Mouse (Mus musculus): Measurements from ENCODE around the gene Cpne5. TPM values are rescaled to one million over a fixed set of nuclear protein-coding genes. Genes with fewer than 3 reads are reported as not detected.

Cpne5 gene
- total and polyA plus RNA-seq, 2 experiments from 2014 or later: 3.6 to 8.4 TPM

DNA sequence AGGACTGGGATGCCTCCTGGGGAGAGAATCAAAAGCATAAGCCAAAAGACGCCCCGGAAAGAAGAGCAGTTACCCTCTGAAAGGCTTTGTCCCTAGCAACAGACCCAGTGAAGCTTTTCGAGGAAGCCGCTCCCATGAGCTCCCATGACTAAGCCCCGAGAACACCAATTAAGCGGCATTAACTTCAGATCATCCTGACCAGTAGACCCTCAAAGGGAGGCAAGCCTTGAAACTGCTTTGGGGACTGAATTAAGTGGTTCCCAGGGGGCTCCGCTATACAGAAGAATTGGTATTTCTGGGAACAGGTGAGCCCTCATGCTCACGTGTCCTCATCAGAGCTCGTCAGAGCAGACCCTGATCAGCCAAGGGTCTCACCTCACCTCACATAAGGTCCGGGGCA lies 23.3 kb downstream of the Cpne5 start:
- H3K9me3 ChIP-seq (replicated peaks; ENCODE audit: control insufficient read depth, low read length): no peaks in the 10 kb centered on the region
- peaks cover 4% of the 10 kb centered on the region; the same call in 1 of the 2 replicates for H3K27me3 ChIP-seq (ENCODE audit: control insufficient read depth, insufficient read depth, low read length)
- DNase-seq (ENCODE audit: low spot score) (no peak), ATAC-seq (ENCODE audit: insufficient read depth, low read depth) (no peak)
- 0 out of 2 replicates have a peak, but pooled peaks cover 5% of the 10 kb centered on the region for H3K4me1 ChIP-seq (ENCODE audit: control insufficient read depth, insufficient read depth)
- TF ChIP-seq EP300 (IDR thresholded peaks at IDR 0.05; ENCODE audit: low read depth) (no peak), CTCF (IDR thresholded peaks at IDR 0.05; ENCODE audit: low read depth) (no peak)
- no peaks in the 10 kb centered on the region for H3K36me3 ChIP-seq (replicated peaks; ENCODE audit: control insufficient read depth, insufficient read depth, low read length)
- no peak overlapping the region for H3K9ac ChIP-seq (replicated peaks; ENCODE audit: low read depth, low read length)
- H3K27ac ChIP-seq (ENCODE audit: low read depth): no peak overlapping the region
- no peak overlapping the region for H3K4me3 ChIP-seq (ENCODE audit: low read depth, low read length)
- 70% methylated on average over 10 of the region's 10 CpGs for WGBS
- no peak overlapping the region for H3K4me2 ChIP-seq (ENCODE audit: low read depth, low read length)

- H3K27ac ChIP-seq (ENCODE audit: low read depth): no peak overlapping the region
- ATAC-seq (ENCODE audit: insufficient read depth, low read depth): no peak
- H3K4me1 ChIP-seq (ENCODE audit: control insufficient read depth, insufficient read depth): 0 out of 2 replicates have a peak, but pooled peaks cover 5% of the 10 kb centered on the region
- no peak overlapping the region for H3K4me2 ChIP-seq (ENCODE audit: low read depth, low read length)
- TF ChIP-seq CTCF (IDR thresholded peaks at IDR 0.05; ENCODE audit: low read depth) (no peak), EP300 (IDR thresholded peaks at IDR 0.05; ENCODE audit: low read depth) (no peak)
- no peak for DNase-seq (ENCODE audit: low spot score)
- 80% methylated on average over 4 of the region's 4 CpGs for WGBS
- H3K27me3 ChIP-seq (ENCODE audit: control insufficient read depth, insufficient read depth, low read length): peaks cover 4% of the 10 kb centered on the region; the same call in 1 of the 2 replicates
- no peaks in the 10 kb centered on the region for H3K9me3 ChIP-seq (replicated peaks; ENCODE audit: control insufficient read depth, low read length)
- no peak overlapping the region for H3K4me3 ChIP-seq (ENCODE audit: low read depth, low read length)
- no peaks in the 10 kb centered on the region for H3K36me3 ChIP-seq (replicated peaks; ENCODE audit: control insufficient read depth, insufficient read depth, low read length)
- H3K9ac ChIP-seq (replicated peaks; ENCODE audit: low read depth, low read length): no peak overlapping the region
These were observed 23.8 kb downstream of the Cpne5 start for GRCm38 (mm10) chr17:29214193-29214456.

GRCm38 (mm10) chr17:29213381-29214192 lies 24.4 kb downstream of the Cpne5 start:
- no peaks in the 10 kb centered on the region for H3K36me3 ChIP-seq (replicated peaks; ENCODE audit: control insufficient read depth, insufficient read depth, low read length)
- H3K27me3 ChIP-seq (ENCODE audit: control insufficient read depth, insufficient read depth, low read length): peaks cover 4% of the 10 kb centered on the region; the same call in 1 of the 2 replicates
- H3K4me2 ChIP-seq (ENCODE audit: low read depth, low read length): no peak overlapping the region
- 44% methylated on average over 12 of the region's 12 CpGs for WGBS
- 0 out of 2 replicates have a peak, but pooled peaks cover 5% of the 10 kb centered on the region for H3K4me1 ChIP-seq (ENCODE audit: control insufficient read depth, insufficient read depth)
- H3K9ac ChIP-seq (replicated peaks; ENCODE audit: low read depth, low read length): no peak overlapping the region
- no peak for DNase-seq (ENCODE audit: low spot score)
- no peak for ATAC-seq (ENCODE audit: insufficient read depth, low read depth)
- H3K4me3 ChIP-seq (ENCODE audit: low read depth, low read length): no peak overlapping the region
- H3K9me3 ChIP-seq (replicated peaks; ENCODE audit: control insufficient read depth, low read length): no peaks in the 10 kb centered on the region
- TF ChIP-seq CTCF (IDR thresholded peaks at IDR 0.05; ENCODE audit: low read depth) (no peak), EP300 (IDR thresholded peaks at IDR 0.05; ENCODE audit: low read depth) (no peak)
- no peak overlapping the region for H3K27ac ChIP-seq (ENCODE audit: low read depth)

- 35% methylated on average over 7 of the region's 7 CpGs for WGBS
- Histone ChIP-seq H3K9me3 (replicated peaks; ENCODE audit: control insufficient read depth, low read length) (no peaks in the 10 kb centered on the region), H3K4me2 (ENCODE audit: low read depth, low read length) (peak overlapping the region; percentile 12; the same call in 1 of the 2 replicates), H3K27me3 (ENCODE audit: control insufficient read depth, insufficient read depth, low read length) (peaks cover 4% of the 10 kb centered on the region; the same call in 1 of the 2 replicates), H3K9ac (replicated peaks; ENCODE audit: low read depth, low read length) (no peak overlapping the region), H3K4me3 (ENCODE audit: low read depth, low read length) (no peak overlapping the region), H3K36me3 (replicated peaks; ENCODE audit: control insufficient read depth, insufficient read depth, low read length) (no peaks in the 10 kb centered on the region), H3K27ac (ENCODE audit: low read depth) (no peak overlapping the region), H3K4me1 (ENCODE audit: control insufficient read depth, insufficient read depth) (0 out of 2 replicates have a peak, but pooled peaks cover 5% of the 10 kb centered on the region)
- TF ChIP-seq EP300 (IDR thresholded peaks at IDR 0.05; ENCODE audit: low read depth): no peak
- no peak for TF ChIP-seq CTCF (IDR thresholded peaks at IDR 0.05; ENCODE audit: low read depth)
- peak; percentile 12 for DNase-seq (ENCODE audit: low spot score)
- 0 out of 2 replicates have a peak, but pooled peaks have one; percentile 38 for ATAC-seq (ENCODE audit: insufficient read depth, low read depth)
These were observed 26.1 kb downstream of the Cpne5 start for GRCm38 (mm10) chr17:29211836-29212235.

DNA sequence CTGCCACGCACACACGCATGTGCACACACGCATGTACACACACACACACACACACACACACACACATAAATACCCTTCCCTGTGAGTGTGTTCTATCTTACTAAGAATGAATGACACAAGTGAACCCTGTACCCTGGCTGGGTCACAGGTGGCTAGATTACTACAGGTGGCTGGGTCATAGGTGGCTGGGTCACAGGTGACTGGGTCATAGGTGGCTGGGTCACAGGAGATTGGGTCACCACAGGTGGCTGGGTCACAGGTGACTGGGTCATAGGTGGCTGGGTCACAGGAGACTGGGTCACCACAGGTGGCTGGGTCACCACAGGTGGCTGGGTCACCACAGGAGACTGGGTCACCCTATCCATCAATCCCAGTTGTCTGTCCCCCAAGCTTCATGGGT lies 27.9 kb downstream of the Cpne5 start:
- no peak overlapping the region for H3K4me3 ChIP-seq (ENCODE audit: low read depth, low read length)
- no peak overlapping the region for H3K27ac ChIP-seq (ENCODE audit: low read depth)
- ATAC-seq (ENCODE audit: insufficient read depth, low read depth) (no peak), DNase-seq (ENCODE audit: low spot score) (no peak)
- H3K4me2 ChIP-seq (ENCODE audit: low read depth, low read length): no peak overlapping the region
- no peak overlapping the region for H3K9ac ChIP-seq (replicated peaks; ENCODE audit: low read depth, low read length)
- no peaks in the 10 kb centered on the region for H3K9me3 ChIP-seq (replicated peaks; ENCODE audit: control insufficient read depth, low read length)
- peaks cover 13% of the 10 kb centered on the region; the same call in 1 of the 2 replicates for H3K4me1 ChIP-seq (ENCODE audit: control insufficient read depth, insufficient read depth)
- H3K36me3 ChIP-seq (replicated peaks; ENCODE audit: control insufficient read depth, insufficient read depth, low read length): no peaks in the 10 kb centered on the region
- no peak for TF ChIP-seq EP300 (IDR thresholded peaks at IDR 0.05; ENCODE audit: low read depth)
- TF ChIP-seq CTCF (IDR thresholded peaks at IDR 0.05; ENCODE audit: low read depth): no peak
- WGBS: 97% methylated on average over 3 of the region's 3 CpGs
- H3K27me3 ChIP-seq (ENCODE audit: control insufficient read depth, insufficient read depth, low read length): no peaks in the 10 kb centered on the region; the same call in 1 of the 2 replicates
